Mouse (Mus musculus) lung, embryonic 14.5 days (tissue): ENCODE measurements at regions not wholly inside any gene's neighbourhood (a gene's known extent, or its start where the extent isn't known, plus 50 kb on each side); places are given as distances from the start of the nearest gene placed in this dataset.
"Not testable (repeated sequence)": the region's sequence is repeated elsewhere in the genome, so short reads cannot be mapped to it uniquely, and the experiment has no call there.

ENCODE experiments used
- ATAC-seq: fragments of 200-750 bp; cut with Nextera tagmentation; 2 replicates; pipeline ENCODE4 v1.8.0; 2017; ENCODE audit warnings: mild to moderate bottlenecking, moderate TSS enrichment, moderate library complexity; ENCODE audit not compliant: insufficient read depth
- DNase-seq: peaks from one replicate; pipeline ENCODE4 v3.0.0-alpha.2; 2015
- H3K27ac ChIP-seq: fragments of 300-500 bp; sonication (generic); 2 replicates; pipeline ENCODE4 v1.5.1; 2014; ENCODE audit warnings: low read depth, mild to moderate bottlenecking, moderate library complexity
- H3K27me3 ChIP-seq: fragments of 300-500 bp; sonication (generic); 2 replicates; pipeline ENCODE4 v1.6.1; 2014; ENCODE audit warnings: low read length, control low read depth; ENCODE audit not compliant: insufficient read depth
- H3K36me3 ChIP-seq: fragments of 300-500 bp; sonication (generic); 2 replicates; pipeline ENCODE4 v1.6.1; 2014; ENCODE audit warnings: control low read depth; ENCODE audit not compliant: insufficient read depth
- H3K4me1 ChIP-seq: fragments of 300-500 bp; sonication (generic); 2 replicates; pipeline ENCODE4 v1.6.1; 2014; ENCODE audit warnings: antibody characterized with exemption, control low read depth; ENCODE audit not compliant: insufficient read depth
- H3K4me2 ChIP-seq: fragments of 300-500 bp; sonication (generic); 2 replicates; pipeline ENCODE4 v1.6.1; 2014; ENCODE audit warnings: mild to moderate bottlenecking
- H3K4me3 ChIP-seq: fragments of 300-500 bp; sonication (generic); 2 replicates; pipeline ENCODE4 v1.5.1; 2014; ENCODE audit warnings: low read depth, low read length
- H3K9ac ChIP-seq: fragments of 300-500 bp; sonication (generic); 2 replicates; pipeline ENCODE4 v1.6.1; 2014
- H3K9me3 ChIP-seq: fragments of 300-500 bp; sonication (generic); 2 replicates; pipeline ENCODE4 v1.6.1; 2016; ENCODE audit warnings: low read depth, low read length, control low read depth
- CTCF ChIP-seq: IDR thresholded peaks from 2 replicates; pipeline ENCODE4 v1.5.1; 2016; ENCODE audit warnings: antibody characterized with exemption, low read depth
- WGBS: fragments of 180-500 bp; shearing (Covaris S2); extraction: QIAGEN DNeasy Blood & Tissue Kit; methylation state at CpG from one replicate; pipeline ENCODE4 v1.1.7; 2014; 5-methylcytosine and 5-hydroxymethylcytosine counted together

DNA sequence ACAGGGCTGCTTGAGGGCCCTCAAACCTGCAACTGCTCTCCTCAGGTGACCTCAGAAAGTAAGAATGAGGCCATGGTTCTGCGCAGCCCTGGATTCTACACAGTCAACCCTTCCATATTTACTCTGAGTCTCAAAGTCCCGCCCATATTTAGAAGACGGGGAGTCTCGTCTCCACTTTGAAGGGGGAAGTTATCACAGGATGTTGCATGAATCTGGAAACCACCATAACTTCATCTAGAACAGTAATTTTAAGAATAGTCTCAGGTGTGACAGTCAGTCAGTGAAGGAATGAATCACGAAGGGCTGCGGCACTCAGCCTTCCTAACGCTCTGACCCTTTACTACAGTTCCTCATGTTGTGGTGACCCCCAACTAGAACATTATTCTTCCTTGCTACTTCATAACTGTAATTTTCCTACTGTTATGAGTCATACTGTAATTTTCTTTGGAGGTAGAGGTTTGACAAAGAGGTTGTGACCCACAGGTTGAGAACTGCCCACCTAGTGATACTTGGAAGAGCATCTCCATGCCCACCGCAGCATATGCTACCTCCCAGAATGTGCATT, 122.9 kb upstream of the Rybp start:
- ATAC-seq: no peak
- WGBS: 96% methylated on average over 8 of the region's 8 CpGs
- DNase-seq: no peak

DNA sequence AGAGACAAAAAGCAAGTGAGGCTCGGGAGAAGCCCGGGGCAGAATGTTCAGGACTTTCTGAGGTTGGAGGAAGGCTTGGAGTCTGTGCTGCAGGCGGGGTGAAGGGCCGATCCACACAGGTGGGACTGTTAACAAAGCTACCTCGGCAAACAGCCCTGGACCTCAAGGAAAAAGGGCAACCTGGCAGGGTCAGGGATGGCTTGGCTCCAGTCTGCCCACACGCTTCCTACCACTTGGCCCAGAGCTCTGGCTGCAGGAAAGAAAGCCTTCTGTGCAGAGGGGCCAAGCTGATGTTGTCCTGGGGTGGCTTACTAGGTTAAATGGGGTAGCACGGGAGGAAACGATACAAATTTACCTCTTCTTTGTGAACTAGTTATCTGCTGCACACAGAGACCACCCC, 121.5 kb upstream of the Rybp start:
- 69% methylated on average over 8 of the region's 8 CpGs for WGBS
- no peak for DNase-seq

More for the DNA sequence above, 122.9 kb upstream of the Rybp start:
- no peak overlapping the region for H3K9ac ChIP-seq
- H3K27me3 ChIP-seq: no peaks in the 10 kb centered on the region
- H3K4me1 ChIP-seq: no peaks in the 10 kb centered on the region
- H3K36me3 ChIP-seq: no peaks in the 10 kb centered on the region
- no peak overlapping the region for H3K4me2 ChIP-seq
- H3K27ac ChIP-seq: no peak overlapping the region
- no peak for TF ChIP-seq CTCF
- H3K4me3 ChIP-seq: no peak overlapping the region
- no peaks in the 10 kb centered on the region for H3K9me3 ChIP-seq

DNA sequence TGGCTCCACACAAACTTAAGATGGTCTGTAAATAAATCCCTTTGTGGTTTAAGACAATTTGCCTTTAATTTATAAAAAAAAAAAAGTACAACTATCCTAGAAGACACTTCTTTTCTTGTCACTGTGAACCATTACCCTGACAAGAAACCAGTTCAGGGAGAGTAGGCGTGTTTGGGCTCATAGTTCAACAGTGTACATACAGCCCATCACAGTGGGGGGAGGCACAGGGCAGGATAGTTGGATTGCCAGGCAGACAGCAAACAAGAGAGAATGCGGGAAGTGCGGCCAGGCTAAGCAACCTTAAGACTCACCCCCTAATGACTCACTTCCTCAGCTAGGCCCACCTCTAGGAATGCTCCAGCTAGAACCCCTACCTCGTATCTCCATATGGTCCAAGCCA, 119.2 kb upstream of the Rybp start:
- H3K9ac ChIP-seq: no peak overlapping the region
- H3K27me3 ChIP-seq: no peaks in the 10 kb centered on the region
- no peaks in the 10 kb centered on the region for H3K4me1 ChIP-seq
- DNase-seq (no peak), ATAC-seq (no peak)
- no peaks in the 10 kb centered on the region for H3K9me3 ChIP-seq
- no peak overlapping the region for H3K4me2 ChIP-seq
- H3K36me3 ChIP-seq: no peaks in the 10 kb centered on the region
- H3K27ac ChIP-seq: no peak overlapping the region
- H3K4me3 ChIP-seq: no peak overlapping the region
- 77% methylated on average over 4 of the region's 4 CpGs for WGBS
- no peak for TF ChIP-seq CTCF

More for the DNA sequence above, 121.5 kb upstream of the Rybp start:
- Histone ChIP-seq H3K27ac (no peak overlapping the region), H3K4me2 (no peak overlapping the region), H3K36me3 (no peaks in the 10 kb centered on the region), H3K4me1 (no peaks in the 10 kb centered on the region), H3K9me3 (no peaks in the 10 kb centered on the region), H3K9ac (no peak overlapping the region), H3K4me3 (no peak overlapping the region), H3K27me3 (no peaks in the 10 kb centered on the region)
- ATAC-seq: no peak
- TF ChIP-seq CTCF: no peak

- Histone ChIP-seq H3K27me3 (no peaks in the 10 kb centered on the region), H3K9me3 (no peaks in the 10 kb centered on the region), H3K4me2 (no peak overlapping the region), H3K4me3 (no peak overlapping the region), H3K4me1 (no peaks in the 10 kb centered on the region), H3K27ac (no peak overlapping the region), H3K36me3 (no peaks in the 10 kb centered on the region), H3K9ac (no peak overlapping the region)
- WGBS: 63% methylated on average over 3 of the region's 3 CpGs
- ATAC-seq: no peak
- TF ChIP-seq CTCF: no peak
- no peak for DNase-seq
These were observed 116.9 kb upstream of the Rybp start for GRCm38 (mm10) chr6:100404161-100404560.

GRCm38 (mm10) chr6:100402716-100403115, 115.4 kb upstream of the Rybp start:
- H3K4me1 ChIP-seq: no peaks in the 10 kb centered on the region
- no peaks in the 10 kb centered on the region for H3K27me3 ChIP-seq
- no peak overlapping the region for H3K4me3 ChIP-seq
- H3K9ac ChIP-seq: no peak overlapping the region
- ATAC-seq (peak; percentile 44; the same call in 1 of the 2 replicates), DNase-seq (peak; percentile 63)
- TF ChIP-seq CTCF: no peak
- WGBS: 45% methylated on average over 4 of the region's 4 CpGs
- no peak overlapping the region for H3K27ac ChIP-seq
- H3K4me2 ChIP-seq: no peak overlapping the region
- H3K36me3 ChIP-seq: no peaks in the 10 kb centered on the region
- no peaks in the 10 kb centered on the region for H3K9me3 ChIP-seq

DNA sequence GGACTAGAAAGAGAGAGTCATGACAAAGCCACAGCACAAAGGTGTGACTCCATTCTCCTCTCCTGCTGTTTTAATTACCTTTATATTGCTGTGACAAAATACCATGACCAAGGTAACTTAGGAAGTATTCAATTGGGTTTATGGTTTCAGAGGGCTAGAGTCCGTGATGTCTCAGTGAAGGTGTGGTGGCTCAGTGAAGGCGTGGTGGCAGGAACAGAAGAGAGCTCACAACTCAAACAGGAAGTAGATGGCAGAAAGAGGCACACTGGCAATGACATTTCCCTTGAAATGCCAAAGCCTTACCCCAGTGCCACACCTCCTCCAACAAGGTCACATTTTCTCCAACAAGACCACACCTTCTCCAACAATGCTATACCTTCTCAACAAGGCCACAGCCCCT, 114.4 kb upstream of the Rybp start:
- TF ChIP-seq CTCF: no peak
- Histone ChIP-seq H3K9ac (no peak overlapping the region), H3K4me2 (no peak overlapping the region), H3K9me3 (no peaks in the 10 kb centered on the region), H3K36me3 (no peaks in the 10 kb centered on the region), H3K27me3 (no peaks in the 10 kb centered on the region), H3K4me3 (no peak overlapping the region), H3K4me1 (peaks cover under 1% of the 10 kb centered on the region; the same call in 1 of the 2 replicates), H3K27ac (no peak overlapping the region)
- ATAC-seq (no peak), DNase-seq (no peak)
- WGBS: 92% methylated on average over 2 of the region's 2 CpGs

DNA sequence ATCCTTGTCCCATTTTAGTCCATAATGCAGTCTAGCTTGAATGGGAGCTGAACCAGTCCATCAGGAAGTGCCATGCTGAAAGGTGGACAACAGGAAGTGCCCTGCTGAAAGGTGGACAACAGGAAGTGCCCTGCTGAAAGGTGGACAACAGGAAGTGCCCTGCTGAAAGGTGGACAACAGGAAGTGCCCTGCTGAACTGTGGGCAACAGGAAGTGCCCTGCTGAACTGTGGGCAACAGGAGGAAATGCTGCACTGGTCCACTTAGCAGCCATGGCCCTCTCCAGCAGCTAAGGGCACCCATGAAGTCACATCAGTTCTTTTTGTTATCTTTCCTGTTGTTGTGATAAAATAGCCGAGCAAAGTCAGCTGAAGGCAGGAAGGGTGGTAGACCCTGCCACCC, 112.1 kb upstream of the Rybp start:
- H3K27me3 ChIP-seq, H3K9ac ChIP-seq, H3K9me3 ChIP-seq, H3K4me1 ChIP-seq, H3K4me3 ChIP-seq, H3K36me3 ChIP-seq, DNase-seq, H3K4me2 ChIP-seq, ATAC-seq, H3K27ac ChIP-seq: not testable (repeated sequence)
- WGBS: 68% methylated on average over 1 of the region's 1 CpGs
